Mouse (Mus musculus): ENCODE results near the gene Actr2. TPM values are rescaled to one million over a fixed set of nuclear protein-coding genes. Genes with fewer than 3 reads are reported as not detected.
A peak's percentile ranks its signal among the peaks of the same experiment; 100 is the strongest.

Actr2 gene
- polyA plus RNA-seq, 1 experiment, result 59.5 TPM

GRCm38 (mm10) chr11:20108151-20108550, 4.6 kb downstream of the Actr2 start:
- TF ChIP-seq MYOG (IDR thresholded peaks at IDR 0.05; ENCODE audit: control insufficient read depth, extremely low read depth, insufficient read length) (no peak), CEBPB (IDR thresholded peaks at IDR 0.05; ENCODE audit: low read depth) (no peak), MAX (IDR thresholded peaks at IDR 0.05) (no peak), MYOD1 (IDR thresholded peaks at IDR 0.05; ENCODE audit: control insufficient read depth, insufficient read length, low read depth) (no peak)
- H3K79me2 ChIP-seq (ENCODE audit: control insufficient read depth, insufficient read depth), result peaks cover 96% of the 10 kb centered on the region
- H3K4me3 ChIP-seq (ENCODE audit: insufficient read depth, poor library complexity, severe bottlenecking), result no peak overlapping the region
- H3ac ChIP-seq (ENCODE audit: control insufficient read depth, insufficient read length, low read depth), result peak overlapping the region; percentile 1
- peaks cover 90% of the 10 kb centered on the region for H3K79me3 ChIP-seq (ENCODE audit: low read depth)
- H3K27me3 ChIP-seq (ENCODE audit: control insufficient read depth, insufficient read depth, insufficient read length), result no peaks in the 10 kb centered on the region
- H3K36me3 ChIP-seq (ENCODE audit: control insufficient read depth, insufficient read depth), result peaks cover 40% of the 10 kb centered on the region

- Histone ChIP-seq H3ac (ENCODE audit: control insufficient read depth, insufficient read length, low read depth) (no peak overlapping the region), H3K79me2 (ENCODE audit: control insufficient read depth, insufficient read depth) (peaks cover 98% of the 10 kb centered on the region), H3K27me3 (ENCODE audit: control insufficient read depth, insufficient read depth, insufficient read length) (no peaks in the 10 kb centered on the region), H3K79me3 (ENCODE audit: low read depth) (peaks cover 93% of the 10 kb centered on the region), H3K36me3 (ENCODE audit: control insufficient read depth, insufficient read depth) (peaks cover 40% of the 10 kb centered on the region), H3K4me3 (ENCODE audit: insufficient read depth, poor library complexity, severe bottlenecking) (no peak overlapping the region)
- TF ChIP-seq MYOD1 (IDR thresholded peaks at IDR 0.05; ENCODE audit: control insufficient read depth, insufficient read length, low read depth), result no peak
- no peak for TF ChIP-seq MYOG (IDR thresholded peaks at IDR 0.05; ENCODE audit: control insufficient read depth, extremely low read depth, insufficient read length)
- no peak for TF ChIP-seq USF1 (IDR thresholded peaks at IDR 0.05; ENCODE audit: low read depth)
- TF ChIP-seq MAX (IDR thresholded peaks at IDR 0.05), result no peak
- TF ChIP-seq CEBPB (IDR thresholded peaks at IDR 0.05; ENCODE audit: low read depth), result no peak
- TF ChIP-seq CTCF (IDR thresholded peaks at IDR 0.05; ENCODE audit: control insufficient read depth, insufficient read depth, insufficient read length), result no peak
- no peak for TF ChIP-seq FOSL1 (IDR thresholded peaks at IDR 0.05; ENCODE audit: insufficient read depth, low read length, poor library complexity, severe bottlenecking)
Observed at GRCm38 (mm10) chr11:20107683-20108082, 5.0 kb downstream of the Actr2 start.

- Histone ChIP-seq H3K27me3 (ENCODE audit: control insufficient read depth, insufficient read depth, insufficient read length) (no peaks in the 10 kb centered on the region), H3K4me3 (ENCODE audit: insufficient read depth, poor library complexity, severe bottlenecking) (no peak overlapping the region), H3K36me3 (ENCODE audit: control insufficient read depth, insufficient read depth) (peaks cover 44% of the 10 kb centered on the region), H3ac (ENCODE audit: control insufficient read depth, insufficient read length, low read depth) (peak overlapping the region; percentile 4), H3K79me2 (ENCODE audit: control insufficient read depth, insufficient read depth) (peaks cover 100% of the 10 kb centered on the region), H3K79me3 (ENCODE audit: low read depth) (peaks cover 96% of the 10 kb centered on the region)
- no peak for TF ChIP-seq CTCF (IDR thresholded peaks at IDR 0.05; ENCODE audit: control insufficient read depth, insufficient read depth, insufficient read length)
- no peak for TF ChIP-seq USF1 (IDR thresholded peaks at IDR 0.05; ENCODE audit: low read depth)
- no peak for TF ChIP-seq FOSL1 (IDR thresholded peaks at IDR 0.05; ENCODE audit: insufficient read depth, low read length, poor library complexity, severe bottlenecking)
- no peak for TF ChIP-seq CEBPB (IDR thresholded peaks at IDR 0.05; ENCODE audit: low read depth)
- TF ChIP-seq MYOD1 (IDR thresholded peaks at IDR 0.05; ENCODE audit: control insufficient read depth, insufficient read length, low read depth), result no peak
Observed at GRCm38 (mm10) chr11:20106946-20107345, 5.8 kb downstream of the Actr2 start.

- TF ChIP-seq MYOD1 (IDR thresholded peaks at IDR 0.05; ENCODE audit: control insufficient read depth, insufficient read length, low read depth), result no peak
- TF ChIP-seq USF1 (IDR thresholded peaks at IDR 0.05; ENCODE audit: low read depth), result no peak
- no peak for TF ChIP-seq CTCF (IDR thresholded peaks at IDR 0.05; ENCODE audit: control insufficient read depth, insufficient read depth, insufficient read length)
- no peak for TF ChIP-seq MYOG (IDR thresholded peaks at IDR 0.05; ENCODE audit: control insufficient read depth, extremely low read depth, insufficient read length)
- TF ChIP-seq CEBPB (IDR thresholded peaks at IDR 0.05; ENCODE audit: low read depth), result no peak
- TF ChIP-seq MAX (IDR thresholded peaks at IDR 0.05), result no peak
- no peak for TF ChIP-seq FOSL1 (IDR thresholded peaks at IDR 0.05; ENCODE audit: insufficient read depth, low read length, poor library complexity, severe bottlenecking)
Observed at GRCm38 (mm10) chr11:20103949-20104348, 8.8 kb downstream of the Actr2 start.

GRCm38 (mm10) chr11:20086306-20086705, 26.4 kb downstream of the Actr2 start:
- H3K36me3 ChIP-seq (ENCODE audit: control insufficient read depth, insufficient read depth), result peaks cover 87% of the 10 kb centered on the region
- no peak overlapping the region for H3K4me3 ChIP-seq (ENCODE audit: insufficient read depth, poor library complexity, severe bottlenecking)
- TF ChIP-seq FOSL1 (IDR thresholded peaks at IDR 0.05; ENCODE audit: insufficient read depth, low read length, poor library complexity, severe bottlenecking) (no peak), CEBPB (IDR thresholded peaks at IDR 0.05; ENCODE audit: low read depth) (no peak), MYOG (IDR thresholded peaks at IDR 0.05; ENCODE audit: control insufficient read depth, extremely low read depth, insufficient read length) (no peak), USF1 (IDR thresholded peaks at IDR 0.05; ENCODE audit: low read depth) (no peak), CTCF (IDR thresholded peaks at IDR 0.05; ENCODE audit: control insufficient read depth, insufficient read depth, insufficient read length) (no peak), MAX (IDR thresholded peaks at IDR 0.05) (no peak), MYOD1 (IDR thresholded peaks at IDR 0.05; ENCODE audit: control insufficient read depth, insufficient read length, low read depth) (no peak)

More at GRCm38 (mm10) chr11:20103949-20104348, 8.8 kb downstream of the Actr2 start:
- Histone ChIP-seq H3K79me2 (ENCODE audit: control insufficient read depth, insufficient read depth) (peaks cover 100% of the 10 kb centered on the region), H3K4me3 (ENCODE audit: insufficient read depth, poor library complexity, severe bottlenecking) (no peak overlapping the region), H3ac (ENCODE audit: control insufficient read depth, insufficient read length, low read depth) (no peak overlapping the region), H3K27me3 (ENCODE audit: control insufficient read depth, insufficient read depth, insufficient read length) (no peaks in the 10 kb centered on the region), H3K36me3 (ENCODE audit: control insufficient read depth, insufficient read depth) (peaks cover 55% of the 10 kb centered on the region), H3K79me3 (ENCODE audit: low read depth) (peaks cover 94% of the 10 kb centered on the region)

GRCm38 (mm10) chr11:20085635-20086034, 27.1 kb downstream of the Actr2 start:
- Histone ChIP-seq H3K79me3 (ENCODE audit: low read depth) (peaks cover 40% of the 10 kb centered on the region), H3K36me3 (ENCODE audit: control insufficient read depth, insufficient read depth) (peaks cover 87% of the 10 kb centered on the region), H3K79me2 (ENCODE audit: control insufficient read depth, insufficient read depth) (peaks cover 94% of the 10 kb centered on the region), H3K4me3 (ENCODE audit: insufficient read depth, poor library complexity, severe bottlenecking) (no peak overlapping the region), H3ac (ENCODE audit: control insufficient read depth, insufficient read length, low read depth) (no peak overlapping the region), H3K27me3 (ENCODE audit: control insufficient read depth, insufficient read depth, insufficient read length) (no peaks in the 10 kb centered on the region)
- peak; percentile 55 for TF ChIP-seq MYOD1 (IDR thresholded peaks at IDR 0.05; ENCODE audit: control insufficient read depth, insufficient read length, low read depth)
- no peak for TF ChIP-seq MAX (IDR thresholded peaks at IDR 0.05)
- no peak for TF ChIP-seq CTCF (IDR thresholded peaks at IDR 0.05; ENCODE audit: control insufficient read depth, insufficient read depth, insufficient read length)
- TF ChIP-seq CEBPB (IDR thresholded peaks at IDR 0.05; ENCODE audit: low read depth), result no peak

More at GRCm38 (mm10) chr11:20086306-20086705, 26.4 kb downstream of the Actr2 start:
- Histone ChIP-seq H3K79me2 (ENCODE audit: control insufficient read depth, insufficient read depth) (peaks cover 94% of the 10 kb centered on the region), H3K27me3 (ENCODE audit: control insufficient read depth, insufficient read depth, insufficient read length) (no peaks in the 10 kb centered on the region), H3ac (ENCODE audit: control insufficient read depth, insufficient read length, low read depth) (no peak overlapping the region), H3K79me3 (ENCODE audit: low read depth) (peaks cover 38% of the 10 kb centered on the region)
